Mouse (Mus musculus): ENCODE measurements at regions not wholly inside any gene's neighbourhood (a gene's known extent, or its start where the extent isn't known, plus 50 kb on each side); places are given as distances from the start of the nearest gene placed in this dataset.

DNA sequence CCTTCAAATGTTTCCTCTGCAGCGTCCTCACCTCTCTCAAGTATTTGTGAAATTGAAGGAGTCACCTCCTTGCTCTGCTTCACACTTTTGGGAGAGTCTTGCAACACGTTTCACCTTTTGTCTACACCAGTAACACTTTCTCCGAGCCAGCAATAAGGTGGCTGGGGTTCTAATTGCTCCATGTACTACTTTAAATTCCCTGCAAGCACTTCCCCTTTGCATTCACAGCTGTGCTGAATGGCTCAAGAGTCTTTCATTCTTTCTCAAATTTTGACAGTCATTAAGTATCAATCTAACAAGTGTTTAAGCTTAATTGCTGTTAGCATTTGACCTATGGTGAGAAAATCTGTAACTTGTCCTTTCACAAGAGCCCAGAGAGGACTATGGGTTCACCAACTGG is 144.3 kb upstream of the Cdyl start:
- no peak overlapping the region for H3K4me2 ChIP-seq (replicated peaks; ENCODE audit: low read depth, low read length)
- 47% methylated on average over 3 of the region's 3 CpGs for WGBS
- H3K27ac ChIP-seq (ENCODE audit: low read length): no peak overlapping the region
- no peaks in the 10 kb centered on the region for H3K4me1 ChIP-seq (ENCODE audit: insufficient read depth, low read length)
- H3K9ac ChIP-seq (replicated peaks; ENCODE audit: low read length): no peak overlapping the region
- H3K4me3 ChIP-seq (ENCODE audit: low read length): no peak overlapping the region
- H3K27me3 ChIP-seq (ENCODE audit: insufficient read depth, low read length): no peaks in the 10 kb centered on the region
- H3K36me3 ChIP-seq (ENCODE audit: insufficient read depth, low read length): no peaks in the 10 kb centered on the region
- no peaks in the 10 kb centered on the region for H3K9me3 ChIP-seq (ENCODE audit: low read length)
- no peak for ATAC-seq (ENCODE audit: low FRiP score, low TSS enrichment)

DNA sequence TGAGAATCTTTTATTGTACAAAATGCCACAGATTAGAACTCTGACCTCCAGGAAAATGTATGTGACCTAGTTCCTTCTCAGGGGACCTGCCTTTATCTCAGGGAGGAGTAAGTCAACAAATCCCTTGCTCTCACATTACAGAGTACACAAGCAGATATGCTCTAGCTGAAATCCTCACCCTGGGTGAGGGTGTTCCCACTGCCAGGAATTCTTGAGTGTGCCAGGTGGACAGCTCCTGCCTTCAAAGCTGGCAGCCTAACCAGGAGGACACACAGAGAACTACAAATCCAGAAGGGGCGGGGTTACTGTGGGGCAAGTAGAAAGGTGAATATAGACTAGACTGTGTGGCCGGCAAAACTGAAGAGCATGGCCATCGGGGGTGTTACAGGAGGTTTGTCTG is 141.9 kb upstream of the Cdyl start:
- Histone ChIP-seq H3K27me3 (ENCODE audit: insufficient read depth, low read length) (no peaks in the 10 kb centered on the region), H3K9ac (replicated peaks; ENCODE audit: low read length) (no peak overlapping the region), H3K9me3 (ENCODE audit: low read length) (no peaks in the 10 kb centered on the region), H3K36me3 (ENCODE audit: insufficient read depth, low read length) (no peaks in the 10 kb centered on the region), H3K4me1 (ENCODE audit: insufficient read depth, low read length) (no peaks in the 10 kb centered on the region), H3K4me2 (replicated peaks; ENCODE audit: low read depth, low read length) (no peak overlapping the region), H3K27ac (ENCODE audit: low read length) (no peak overlapping the region), H3K4me3 (ENCODE audit: low read length) (no peak overlapping the region)
- WGBS: 82% methylated on average over 3 of the region's 3 CpGs
- ATAC-seq (ENCODE audit: low FRiP score, low TSS enrichment): no peak

DNA sequence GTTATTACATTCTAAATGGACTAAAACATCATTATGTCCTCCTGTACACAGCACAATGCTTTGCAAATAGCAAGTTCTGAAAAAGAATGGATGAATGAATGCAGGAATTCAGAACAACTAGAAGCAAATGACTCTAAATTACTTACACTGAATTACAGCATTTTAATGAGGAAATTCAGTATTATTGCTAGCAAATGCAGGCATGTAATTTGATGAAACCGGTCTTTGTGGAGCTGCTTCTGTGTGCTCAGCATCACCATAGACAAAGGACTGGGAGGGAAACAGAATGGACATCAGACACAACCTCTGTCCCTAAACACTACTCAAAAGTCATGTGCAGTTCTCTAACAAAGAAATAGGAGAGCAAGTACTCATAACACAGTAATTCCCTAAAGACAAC is 137.4 kb upstream of the Cdyl start:
- Histone ChIP-seq H3K4me3 (ENCODE audit: low read length) (no peak overlapping the region), H3K27me3 (ENCODE audit: insufficient read depth, low read length) (no peaks in the 10 kb centered on the region), H3K9ac (replicated peaks; ENCODE audit: low read length) (no peak overlapping the region), H3K4me1 (ENCODE audit: insufficient read depth, low read length) (no peaks in the 10 kb centered on the region), H3K27ac (ENCODE audit: low read length) (no peak overlapping the region), H3K9me3 (ENCODE audit: low read length) (no peaks in the 10 kb centered on the region), H3K36me3 (ENCODE audit: insufficient read depth, low read length) (no peaks in the 10 kb centered on the region), H3K4me2 (replicated peaks; ENCODE audit: low read depth, low read length) (no peak overlapping the region)
- no peak for ATAC-seq (ENCODE audit: low FRiP score, low TSS enrichment)
- 88% methylated on average over 1 of the region's 1 CpGs for WGBS

DNA sequence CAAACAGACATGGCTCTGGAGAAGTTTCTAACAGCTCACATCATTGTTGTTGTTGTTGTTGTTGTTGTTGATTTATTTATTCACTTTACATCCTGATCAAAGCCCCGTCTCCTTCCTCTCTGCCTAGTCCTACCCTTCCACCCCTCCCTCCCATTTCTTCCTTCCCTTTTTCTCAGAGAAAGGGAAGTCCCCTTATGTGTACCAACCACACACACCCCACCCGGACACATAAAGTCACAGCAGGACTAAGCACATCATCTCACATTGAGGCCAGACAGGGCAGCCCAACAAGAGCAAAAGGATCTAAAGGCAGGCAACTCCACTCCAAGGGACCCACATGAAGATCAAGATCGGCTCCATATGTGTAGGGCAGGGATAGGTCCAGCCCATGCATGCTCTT is 130.1 kb upstream of the Cdyl start:
- Histone ChIP-seq H3K4me3 (ENCODE audit: low read length) (no peak overlapping the region), H3K9ac (replicated peaks; ENCODE audit: low read length) (no peak overlapping the region), H3K4me1 (ENCODE audit: insufficient read depth, low read length) (no peaks in the 10 kb centered on the region), H3K9me3 (ENCODE audit: low read length) (no peaks in the 10 kb centered on the region), H3K27me3 (ENCODE audit: insufficient read depth, low read length) (no peaks in the 10 kb centered on the region), H3K4me2 (replicated peaks; ENCODE audit: low read depth, low read length) (no peak overlapping the region), H3K36me3 (ENCODE audit: insufficient read depth, low read length) (no peaks in the 10 kb centered on the region), H3K27ac (ENCODE audit: low read length) (no peak overlapping the region)
- no peak for ATAC-seq (ENCODE audit: low FRiP score, low TSS enrichment)
- 91% methylated on average over 3 of the region's 3 CpGs for WGBS

DNA sequence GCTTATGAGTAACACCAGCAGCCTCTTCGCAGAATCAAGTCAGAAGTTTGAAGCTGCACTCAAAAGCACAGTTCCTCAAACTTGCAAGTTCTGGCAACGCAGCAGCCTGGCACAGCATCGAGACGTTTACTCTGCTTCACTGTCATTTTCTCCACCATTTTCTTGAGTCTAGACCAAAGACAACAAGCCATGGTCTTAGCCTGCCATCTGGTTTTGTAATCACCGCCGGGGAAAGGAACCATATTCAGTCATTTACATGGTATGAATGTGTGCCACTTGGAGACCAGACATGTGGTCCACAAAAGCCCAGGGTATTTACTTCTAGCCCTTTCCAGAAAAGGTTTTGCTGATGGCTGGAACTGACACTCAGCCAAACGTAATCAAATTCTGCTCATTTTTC is 122.5 kb upstream of the Cdyl start:
- no peaks in the 10 kb centered on the region for H3K36me3 ChIP-seq (ENCODE audit: insufficient read depth, low read length)
- no peak overlapping the region for H3K4me3 ChIP-seq (ENCODE audit: low read length)
- no peak overlapping the region for H3K4me2 ChIP-seq (replicated peaks; ENCODE audit: low read depth, low read length)
- 81% methylated on average over 7 of the region's 7 CpGs for WGBS
- H3K27ac ChIP-seq (ENCODE audit: low read length): no peak overlapping the region
- no peaks in the 10 kb centered on the region for H3K9me3 ChIP-seq (ENCODE audit: low read length)
- H3K9ac ChIP-seq (replicated peaks; ENCODE audit: low read length): no peak overlapping the region
- H3K27me3 ChIP-seq (ENCODE audit: insufficient read depth, low read length): no peaks in the 10 kb centered on the region
- H3K4me1 ChIP-seq (ENCODE audit: insufficient read depth, low read length): no peaks in the 10 kb centered on the region
- no peak for ATAC-seq (ENCODE audit: low FRiP score, low TSS enrichment)

DNA sequence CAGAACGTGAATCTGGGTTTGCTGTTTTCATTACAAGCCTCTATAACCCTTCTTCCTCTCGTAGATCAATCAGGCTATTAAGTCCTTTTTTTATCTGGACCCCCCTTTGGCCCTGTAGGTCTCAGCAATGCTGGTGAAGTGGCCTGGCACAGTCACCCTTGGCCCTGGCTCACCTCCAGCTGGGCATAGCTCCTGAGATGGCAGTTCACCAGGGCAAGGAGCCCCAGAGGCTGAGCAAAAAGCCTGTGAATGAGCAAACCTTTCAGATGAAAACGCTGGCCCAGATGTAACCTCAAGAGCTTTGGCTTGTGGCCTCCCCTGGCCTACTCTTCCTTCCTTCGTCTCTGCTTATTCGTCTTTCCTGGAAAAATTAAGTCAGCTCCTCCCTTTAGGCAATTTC is 121.7 kb upstream of the Cdyl start:
- Histone ChIP-seq H3K9ac (replicated peaks; ENCODE audit: low read length) (no peak overlapping the region), H3K4me3 (ENCODE audit: low read length) (no peak overlapping the region), H3K27ac (ENCODE audit: low read length) (no peak overlapping the region), H3K36me3 (ENCODE audit: insufficient read depth, low read length) (no peaks in the 10 kb centered on the region), H3K4me1 (ENCODE audit: insufficient read depth, low read length) (no peaks in the 10 kb centered on the region), H3K9me3 (ENCODE audit: low read length) (no peaks in the 10 kb centered on the region), H3K4me2 (replicated peaks; ENCODE audit: low read depth, low read length) (no peak overlapping the region), H3K27me3 (ENCODE audit: insufficient read depth, low read length) (no peaks in the 10 kb centered on the region)
- whole genome bisulfite sequencing: 71% methylated on average over 5 of the region's 5 CpGs
- ATAC-seq (ENCODE audit: low FRiP score, low TSS enrichment): no peak

DNA sequence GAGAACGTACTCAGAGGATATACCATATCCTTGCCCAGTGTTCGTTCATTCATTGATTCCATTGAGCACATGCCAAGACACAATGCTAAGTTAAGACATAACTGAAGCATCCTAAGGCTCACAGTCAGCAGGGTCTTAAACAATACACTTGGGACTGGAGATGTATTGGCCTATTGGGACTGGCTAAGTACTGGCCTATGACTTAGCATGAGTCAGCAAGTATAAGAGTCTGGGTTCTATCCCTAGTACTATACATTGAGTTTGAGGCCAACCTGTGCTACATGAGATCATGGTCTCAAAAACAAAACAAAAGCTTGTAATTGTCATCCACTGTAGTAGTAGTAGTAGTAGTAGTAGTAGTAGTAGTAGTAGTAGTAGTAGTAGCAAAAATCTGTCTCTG is 119.2 kb upstream of the Cdyl start:
- no peaks in the 10 kb centered on the region for H3K9me3 ChIP-seq (ENCODE audit: low read length)
- no peaks in the 10 kb centered on the region for H3K4me1 ChIP-seq (ENCODE audit: insufficient read depth, low read length)
- H3K27ac ChIP-seq (ENCODE audit: low read length): no peak overlapping the region
- no peak overlapping the region for H3K4me2 ChIP-seq (replicated peaks; ENCODE audit: low read depth, low read length)
- H3K36me3 ChIP-seq (ENCODE audit: insufficient read depth, low read length): no peaks in the 10 kb centered on the region
- ATAC-seq (ENCODE audit: low FRiP score, low TSS enrichment): no peak
- H3K27me3 ChIP-seq (ENCODE audit: insufficient read depth, low read length): no peaks in the 10 kb centered on the region
- H3K4me3 ChIP-seq (ENCODE audit: low read length): no peak overlapping the region
- 94% methylated on average over 2 of the region's 2 CpGs for WGBS
- no peak overlapping the region for H3K9ac ChIP-seq (replicated peaks; ENCODE audit: low read length)

DNA sequence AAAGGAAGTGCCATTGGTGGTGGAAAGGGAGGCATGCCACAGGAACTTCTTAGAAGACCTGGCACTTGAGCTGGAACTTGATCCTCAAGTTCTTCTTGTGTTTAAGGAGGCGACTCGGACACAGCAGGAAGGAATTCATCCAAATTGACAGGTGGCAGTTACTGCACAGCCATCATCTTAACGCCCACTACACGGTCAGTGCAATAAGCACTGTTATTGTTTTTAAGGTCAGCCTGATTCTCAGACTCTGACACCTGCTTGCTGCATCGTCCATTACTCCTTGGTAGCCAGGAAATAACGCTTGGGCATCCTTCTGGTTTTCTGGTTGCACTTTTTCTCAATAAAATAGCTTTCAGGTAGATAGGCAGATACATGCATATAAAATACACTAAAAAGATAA is 118.6 kb upstream of the Cdyl start:
- Histone ChIP-seq H3K36me3 (ENCODE audit: insufficient read depth, low read length) (no peaks in the 10 kb centered on the region), H3K4me3 (ENCODE audit: low read length) (no peak overlapping the region), H3K9me3 (ENCODE audit: low read length) (no peaks in the 10 kb centered on the region), H3K27me3 (ENCODE audit: insufficient read depth, low read length) (no peaks in the 10 kb centered on the region), H3K4me1 (ENCODE audit: insufficient read depth, low read length) (no peaks in the 10 kb centered on the region), H3K27ac (ENCODE audit: low read length) (no peak overlapping the region), H3K4me2 (replicated peaks; ENCODE audit: low read depth, low read length) (no peak overlapping the region), H3K9ac (replicated peaks; ENCODE audit: low read length) (no peak overlapping the region)
- 23% methylated on average over 6 of the region's 6 CpGs for WGBS
- no peak for ATAC-seq (ENCODE audit: low FRiP score, low TSS enrichment)

DNA sequence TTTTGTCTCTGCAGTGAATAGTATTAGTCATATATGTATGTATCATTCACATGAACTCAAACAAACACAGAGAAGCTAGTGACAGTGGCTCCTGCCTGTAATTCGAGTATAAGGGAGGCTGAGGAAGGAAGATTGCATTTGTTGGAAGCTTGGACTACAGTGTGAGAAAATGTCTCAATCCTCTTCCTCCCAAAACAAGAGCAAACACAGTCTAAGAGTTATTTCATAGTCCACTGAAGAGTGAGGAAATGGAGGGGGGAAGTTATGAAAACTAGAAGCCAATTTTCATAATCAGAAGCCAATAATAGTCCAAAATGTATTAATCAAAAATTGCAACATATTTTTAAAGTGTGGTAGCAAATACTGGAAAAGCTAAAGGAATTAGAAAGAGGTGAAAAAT is 95.6 kb upstream of the Cdyl start:
- Histone ChIP-seq H3K4me2 (replicated peaks; ENCODE audit: low read depth, low read length) (no peak overlapping the region), H3K27me3 (ENCODE audit: insufficient read depth, low read length) (no peaks in the 10 kb centered on the region), H3K9me3 (ENCODE audit: low read length) (no peaks in the 10 kb centered on the region), H3K9ac (replicated peaks; ENCODE audit: low read length) (no peak overlapping the region), H3K36me3 (ENCODE audit: insufficient read depth, low read length) (no peaks in the 10 kb centered on the region), H3K4me1 (ENCODE audit: insufficient read depth, low read length) (no peaks in the 10 kb centered on the region), H3K27ac (ENCODE audit: low read length) (no peak overlapping the region), H3K4me3 (ENCODE audit: low read length) (no peak overlapping the region)
- no peak for ATAC-seq (ENCODE audit: low FRiP score, low TSS enrichment)
- WGBS: 32% methylated on average over 1 of the region's 1 CpGs

DNA sequence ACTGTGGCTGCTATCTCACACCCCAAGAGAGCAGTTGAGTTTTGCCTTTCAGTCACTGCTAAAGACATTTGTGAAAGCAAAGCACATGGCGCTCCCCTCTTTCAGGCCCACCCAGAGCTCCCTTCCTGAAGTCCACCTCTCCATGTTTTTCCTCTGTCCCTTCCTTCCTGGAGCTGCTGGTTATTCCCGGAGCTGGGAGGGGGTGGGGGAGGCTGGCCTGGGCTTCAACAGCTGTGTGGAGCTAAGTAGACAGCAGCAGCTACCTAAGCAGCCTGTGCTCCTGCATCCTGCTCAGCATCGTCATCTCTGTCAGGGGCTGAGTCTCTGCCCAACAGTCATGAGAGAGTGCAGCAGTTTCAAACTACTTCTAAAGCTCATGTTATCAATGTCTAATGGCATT is 78.0 kb upstream of the Cdyl start:
- H3K4me1 ChIP-seq (ENCODE audit: insufficient read depth, low read length): no peaks in the 10 kb centered on the region
- no peak overlapping the region for H3K4me3 ChIP-seq (ENCODE audit: low read length)
- H3K27me3 ChIP-seq (ENCODE audit: insufficient read depth, low read length): no peaks in the 10 kb centered on the region
- H3K36me3 ChIP-seq (ENCODE audit: insufficient read depth, low read length): no peaks in the 10 kb centered on the region
- no peak; the same call in 1 of the 2 replicates for ATAC-seq (ENCODE audit: low FRiP score, low TSS enrichment)
- H3K27ac ChIP-seq (ENCODE audit: low read length): no peak overlapping the region
- no peak overlapping the region for H3K4me2 ChIP-seq (replicated peaks; ENCODE audit: low read depth, low read length)
- no peaks in the 10 kb centered on the region for H3K9me3 ChIP-seq (ENCODE audit: low read length)
- WGBS: 31% methylated on average over 3 of the region's 3 CpGs
- no peak overlapping the region for H3K9ac ChIP-seq (replicated peaks; ENCODE audit: low read length)

DNA sequence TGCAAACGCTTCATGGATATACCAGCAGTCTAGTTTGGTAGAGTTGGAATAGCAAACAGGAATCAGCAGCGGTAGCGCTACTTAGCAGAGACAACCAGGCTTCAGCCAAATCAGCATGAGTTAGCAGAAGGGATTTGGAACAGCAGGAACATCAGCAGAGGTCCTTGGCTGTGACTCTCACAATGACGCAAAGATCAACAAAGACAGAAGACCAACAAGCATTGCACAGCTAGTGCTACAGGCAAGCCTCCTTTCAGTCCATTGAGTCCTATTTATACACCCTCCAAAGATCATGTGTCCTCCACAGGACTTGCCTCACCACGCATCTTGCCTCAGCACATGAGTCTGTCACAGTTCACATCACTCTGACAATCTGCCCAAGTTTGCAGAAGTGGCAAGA is 61.6 kb upstream of the Cdyl start:
- 93% methylated on average over 5 of the region's 5 CpGs for WGBS
- Histone ChIP-seq H3K4me1 (ENCODE audit: insufficient read depth, low read length) (no peaks in the 10 kb centered on the region), H3K9me3 (ENCODE audit: low read length) (no peaks in the 10 kb centered on the region), H3K4me2 (replicated peaks; ENCODE audit: low read depth, low read length) (no peak overlapping the region), H3K9ac (replicated peaks; ENCODE audit: low read length) (no peak overlapping the region), H3K27me3 (ENCODE audit: insufficient read depth, low read length) (no peaks in the 10 kb centered on the region), H3K36me3 (ENCODE audit: insufficient read depth, low read length) (no peaks in the 10 kb centered on the region), H3K4me3 (ENCODE audit: low read length) (no peak overlapping the region), H3K27ac (ENCODE audit: low read length) (no peak overlapping the region)
- ATAC-seq (ENCODE audit: low FRiP score, low TSS enrichment): no peak
